Mouse (Mus musculus): ENCODE results near the gene Ksr1.

DNA sequence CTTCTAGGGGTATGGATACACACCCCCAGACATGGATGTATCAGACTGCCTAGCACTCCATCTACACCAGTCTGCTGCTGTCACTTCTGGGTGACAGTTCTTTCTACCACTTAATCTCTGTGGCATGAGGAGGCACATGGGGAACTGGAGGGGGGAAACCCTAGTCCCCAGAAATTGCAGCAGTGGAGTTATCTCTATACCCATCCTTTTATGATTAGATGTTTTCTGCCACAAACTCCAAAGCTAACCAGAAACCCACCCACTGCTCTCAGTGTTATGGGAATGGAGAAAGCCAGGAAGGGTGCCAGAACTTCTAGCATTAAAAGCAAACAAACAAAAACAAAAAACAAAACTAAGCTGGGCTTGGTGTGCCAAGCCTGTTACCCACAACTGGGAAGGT, 92.8 kb downstream of the Ksr1 start:
- no peak for TF ChIP-seq CTCF (IDR thresholded peaks at IDR 0.05; ENCODE audit: borderline replicate concordance, control insufficient read depth, extremely low read depth, insufficient read depth, low read length, poor library complexity)
- TF ChIP-seq POLR2A (IDR thresholded peaks at IDR 0.05; ENCODE audit: control insufficient read depth, extremely low read depth, insufficient read depth, low read length, poor library complexity) = no peak
